Mouse (Mus musculus): Measurements from ENCODE around the gene Lmntd1. TPM values are rescaled to one million over a fixed set of nuclear protein-coding genes. Genes with fewer than 3 reads are reported as not detected.

Lmntd1 gene
- polyA plus RNA-seq, 1 experiment from 2014 or later = 0.50 TPM

DNA sequence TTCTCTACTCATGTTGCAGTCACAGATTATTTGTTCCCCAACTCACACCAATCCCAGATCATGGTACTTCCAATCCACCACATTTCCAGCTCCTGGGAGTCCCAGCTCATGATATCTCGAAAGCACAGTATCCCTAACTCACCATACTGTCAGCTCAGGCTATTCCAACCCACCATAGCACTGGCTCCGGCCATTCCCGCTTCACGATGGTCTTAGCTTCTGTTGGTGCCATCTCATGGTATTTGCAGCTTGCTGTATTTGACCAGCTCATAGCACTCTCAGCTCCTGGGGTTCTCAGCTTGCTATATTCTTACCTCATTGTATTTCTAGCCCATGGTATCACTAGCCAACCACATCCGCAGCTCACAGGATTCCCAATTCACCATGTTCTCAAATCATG, 195.3 kb downstream of the Lmntd1 start:
- H3K4me1 ChIP-seq = peaks cover 16% of the 10 kb centered on the region
- H3K9ac ChIP-seq = no peak overlapping the region
- no peak overlapping the region for H3K4me2 ChIP-seq (replicated peaks)
- WGBS = 93% methylated on average over 5 of the region's 5 CpGs
- no peaks in the 10 kb centered on the region for H3K36me3 ChIP-seq
- no peak overlapping the region for H3K4me3 ChIP-seq
- no peaks in the 10 kb centered on the region for H3K27me3 ChIP-seq
- no peak for ATAC-seq (ENCODE audit: low FRiP score, low read depth)
- no peaks in the 10 kb centered on the region for H3K9me3 ChIP-seq
- H3K27ac ChIP-seq = no peak overlapping the region

DNA sequence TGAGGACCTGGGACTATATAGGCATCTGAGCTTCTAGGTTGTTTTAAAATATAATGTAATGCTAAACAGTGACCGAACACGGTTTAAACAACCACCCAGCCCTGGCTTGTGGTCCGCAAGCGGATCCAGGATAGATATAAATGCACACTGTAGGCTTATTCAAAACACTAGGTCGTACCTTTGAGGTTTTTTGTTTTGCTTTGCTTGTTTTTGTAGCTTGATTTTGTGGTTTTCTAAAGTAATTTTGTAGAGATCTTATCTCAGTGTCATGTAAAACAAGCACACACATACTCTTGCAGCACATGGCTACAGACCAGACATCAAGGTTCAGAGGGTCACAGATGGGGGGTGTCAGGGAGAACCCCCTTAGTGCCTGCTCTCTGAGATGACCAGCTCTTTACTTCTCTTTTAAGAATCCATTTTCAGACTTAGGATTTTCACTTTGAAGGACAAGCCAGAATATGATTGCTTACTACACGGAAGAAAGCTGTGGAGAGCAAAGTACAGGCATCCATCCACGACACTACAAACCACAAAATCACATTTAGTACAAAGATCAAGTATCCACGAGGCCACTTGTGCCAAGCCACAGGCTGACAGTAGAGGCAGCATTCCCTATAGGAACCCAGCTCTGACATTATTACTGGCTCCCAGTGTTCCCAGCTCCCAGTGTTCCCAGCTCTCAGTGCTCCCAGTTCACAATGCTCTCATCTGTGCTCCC, 196.2 kb downstream of the Lmntd1 start:
- WGBS = 79% methylated on average over 8 of the region's 8 CpGs
- no peak for ATAC-seq (ENCODE audit: low FRiP score, low read depth)
- Histone ChIP-seq H3K27ac (no peak overlapping the region), H3K4me3 (no peak overlapping the region), H3K27me3 (no peaks in the 10 kb centered on the region), H3K9ac (no peak overlapping the region), H3K9me3 (no peaks in the 10 kb centered on the region), H3K4me1 (peaks cover 10% of the 10 kb centered on the region; the same call in 1 of the 2 replicates), H3K36me3 (no peaks in the 10 kb centered on the region), H3K4me2 (replicated peaks) (no peak overlapping the region)

DNA sequence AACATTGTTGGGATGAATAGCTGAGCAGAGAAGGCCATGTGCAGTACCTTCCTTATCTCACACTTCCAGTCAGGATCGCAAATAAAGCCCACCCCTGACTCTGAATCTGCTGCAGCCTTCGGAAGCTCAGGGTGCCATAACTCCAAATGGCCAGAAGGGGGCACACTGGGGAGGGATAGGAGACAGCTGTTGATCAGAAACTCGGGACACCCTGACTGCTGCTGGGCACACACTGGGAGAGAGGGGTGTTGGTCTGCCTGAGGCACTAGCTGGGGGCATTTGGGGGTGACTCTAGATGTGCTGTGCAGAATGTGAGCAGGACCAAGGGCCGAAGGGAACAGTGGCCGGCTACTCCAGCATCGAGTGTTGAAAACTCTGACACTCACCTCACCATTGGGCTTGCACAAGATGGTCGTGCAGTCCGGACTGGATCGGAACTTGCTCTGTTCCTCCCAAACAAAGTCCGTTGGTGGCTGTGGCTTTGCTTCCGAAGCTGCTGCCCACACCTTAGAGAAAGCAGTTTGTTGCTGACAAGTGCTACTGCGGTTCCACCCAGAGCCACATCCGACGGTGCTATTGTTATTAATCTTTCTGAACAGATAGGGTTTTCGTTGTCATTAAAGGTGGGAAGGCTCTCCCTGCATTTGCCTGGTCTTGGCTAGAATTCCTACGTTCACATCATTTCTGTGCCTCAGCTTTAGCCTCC, 197.0 kb downstream of the Lmntd1 start:
- no peak overlapping the region for H3K4me2 ChIP-seq (replicated peaks)
- H3K36me3 ChIP-seq = no peaks in the 10 kb centered on the region
- 70% methylated on average over 16 of the region's 16 CpGs for WGBS
- no peaks in the 10 kb centered on the region for H3K27me3 ChIP-seq
- H3K9me3 ChIP-seq = no peaks in the 10 kb centered on the region
- no peak overlapping the region for H3K9ac ChIP-seq
- ATAC-seq (ENCODE audit: low FRiP score, low read depth) = no peak
- H3K4me1 ChIP-seq = peaks cover 10% of the 10 kb centered on the region; the same call in 1 of the 2 replicates
- H3K4me3 ChIP-seq = no peak overlapping the region
- H3K27ac ChIP-seq = no peak overlapping the region

DNA sequence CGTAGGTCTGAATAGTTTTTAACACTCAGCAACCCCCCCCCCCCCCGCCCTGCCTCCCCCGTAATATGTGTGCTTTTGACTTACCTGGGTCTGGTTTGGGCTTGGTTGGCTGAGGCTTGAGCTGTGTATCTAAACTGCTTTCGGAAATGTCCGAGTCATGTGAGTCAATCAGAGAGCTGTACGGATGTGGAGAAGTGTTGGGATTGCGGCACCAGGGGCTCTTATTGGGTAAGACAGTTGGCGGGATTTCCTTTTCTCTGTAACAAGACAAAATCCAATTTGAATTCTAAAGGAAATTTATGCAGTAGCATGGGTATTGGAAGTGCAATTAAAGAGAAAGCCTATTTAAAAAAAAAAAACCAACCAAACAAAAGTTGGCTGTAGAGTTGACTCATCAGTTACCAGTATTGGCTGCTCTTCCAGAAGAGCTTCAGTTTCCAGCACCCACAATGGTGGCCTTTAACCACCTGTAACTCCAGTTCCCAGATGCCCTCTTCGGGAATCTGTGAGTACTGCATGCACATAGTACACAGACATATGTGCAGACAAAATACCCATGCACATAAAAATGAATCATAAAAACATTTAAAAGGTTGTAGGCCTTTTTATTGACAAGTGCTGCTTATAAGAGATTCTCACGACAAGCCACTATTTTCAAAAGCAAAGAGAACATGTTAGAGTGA, 209.6 kb downstream of the Lmntd1 start:
- H3K4me2 ChIP-seq (replicated peaks) = no peak overlapping the region
- no peaks in the 10 kb centered on the region; the same call in 1 of the 2 replicates for H3K27me3 ChIP-seq
- ATAC-seq (ENCODE audit: low FRiP score, low read depth) = no peak
- no peak overlapping the region for H3K27ac ChIP-seq
- H3K4me3 ChIP-seq = no peak overlapping the region
- H3K9me3 ChIP-seq = no peaks in the 10 kb centered on the region; the same call in 1 of the 2 replicates
- no peak overlapping the region for H3K9ac ChIP-seq
- peaks cover 10% of the 10 kb centered on the region for H3K4me1 ChIP-seq
- WGBS = 86% methylated on average over 10 of the region's 10 CpGs
- no peaks in the 10 kb centered on the region for H3K36me3 ChIP-seq

DNA sequence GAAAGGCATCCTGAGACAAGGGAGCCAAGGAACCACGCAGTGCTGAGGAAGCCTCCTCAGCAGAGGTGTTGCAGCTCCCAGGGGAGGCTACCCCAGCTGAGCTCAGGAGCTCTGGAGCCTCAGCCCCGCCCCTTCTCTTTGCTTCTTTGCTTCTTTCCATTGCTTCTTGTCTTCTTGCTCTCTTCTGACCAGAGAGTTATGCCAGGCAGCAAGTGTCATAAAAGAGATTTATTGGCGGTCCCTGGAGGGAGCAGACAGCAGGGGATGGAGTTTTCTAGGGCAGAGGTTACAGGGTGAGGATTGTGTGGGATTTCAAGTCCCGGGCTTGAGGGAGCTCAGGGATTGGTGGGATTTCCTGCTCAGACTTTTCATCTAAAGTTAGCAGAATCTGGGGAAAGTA, 213.0 kb downstream of the Lmntd1 start:
- ATAC-seq (ENCODE audit: low FRiP score, low read depth) = no peak
- H3K4me2 ChIP-seq (replicated peaks) = peak overlapping the region; percentile 21; the same call in 1 of the 2 replicates
- H3K4me3 ChIP-seq = no peak overlapping the region
- H3K27ac ChIP-seq = no peak overlapping the region
- peaks cover 10% of the 10 kb centered on the region for H3K4me1 ChIP-seq
- no peaks in the 10 kb centered on the region; the same call in 1 of the 2 replicates for H3K27me3 ChIP-seq
- H3K9me3 ChIP-seq = no peaks in the 10 kb centered on the region; the same call in 1 of the 2 replicates
- H3K9ac ChIP-seq = no peak overlapping the region
- WGBS = 14% methylated on average over 4 of the region's 4 CpGs
- no peaks in the 10 kb centered on the region for H3K36me3 ChIP-seq

DNA sequence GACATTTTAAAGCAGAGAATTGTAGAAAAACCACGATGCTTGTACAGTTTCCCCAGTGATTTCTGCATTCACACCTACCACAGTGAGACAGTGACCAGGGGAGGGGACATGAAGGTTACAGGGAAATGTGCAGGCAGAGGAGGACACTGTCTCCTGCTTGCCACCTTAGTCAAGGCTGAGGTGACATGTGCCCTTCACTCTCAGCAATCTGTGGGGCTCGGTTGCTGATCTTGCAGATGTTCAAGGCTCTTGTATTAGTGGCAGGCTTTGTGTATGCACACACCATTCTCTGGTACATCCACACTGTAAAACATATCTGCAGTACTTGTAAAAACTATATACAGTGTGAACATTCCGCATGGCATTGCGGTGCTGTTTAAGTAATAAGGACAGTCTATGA, 216.2 kb downstream of the Lmntd1 start:
- Histone ChIP-seq H3K27me3 (no peaks in the 10 kb centered on the region; the same call in 1 of the 2 replicates), H3K4me2 (replicated peaks) (no peak overlapping the region), H3K9ac (no peak overlapping the region), H3K4me3 (no peak overlapping the region), H3K27ac (no peak overlapping the region), H3K36me3 (no peaks in the 10 kb centered on the region), H3K4me1 (peaks cover 10% of the 10 kb centered on the region), H3K9me3 (no peaks in the 10 kb centered on the region)
- ATAC-seq (ENCODE audit: low FRiP score, low read depth) = no peak
- WGBS = 87% methylated on average over 4 of the region's 4 CpGs

DNA sequence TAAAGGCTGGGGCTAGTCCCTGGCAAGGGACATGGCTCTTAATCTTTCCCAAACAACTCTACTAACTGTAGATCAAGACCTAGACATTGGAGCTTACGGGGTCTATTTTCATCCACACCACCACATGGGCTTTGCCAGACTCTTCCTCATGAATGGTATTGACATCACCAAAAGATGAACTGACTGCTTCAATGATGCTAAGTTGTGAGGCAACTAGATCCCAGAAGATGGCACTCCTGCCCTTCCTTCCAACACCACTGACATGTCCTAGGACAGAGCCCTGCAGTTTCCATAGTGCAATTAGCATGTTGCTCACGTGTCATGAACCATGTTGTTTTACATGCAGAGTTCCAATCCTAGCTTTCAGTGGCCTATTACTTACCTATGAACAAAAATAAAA, 217.6 kb downstream of the Lmntd1 start:
- Histone ChIP-seq H3K27me3 (no peaks in the 10 kb centered on the region; the same call in 1 of the 2 replicates), H3K9me3 (no peaks in the 10 kb centered on the region), H3K4me1 (peaks cover 10% of the 10 kb centered on the region), H3K27ac (no peak overlapping the region), H3K4me3 (no peak overlapping the region), H3K36me3 (no peaks in the 10 kb centered on the region), H3K4me2 (replicated peaks) (no peak overlapping the region), H3K9ac (no peak overlapping the region)
- no peak for ATAC-seq (ENCODE audit: low FRiP score, low read depth)
- WGBS = 91% methylated on average over 2 of the region's 2 CpGs

DNA sequence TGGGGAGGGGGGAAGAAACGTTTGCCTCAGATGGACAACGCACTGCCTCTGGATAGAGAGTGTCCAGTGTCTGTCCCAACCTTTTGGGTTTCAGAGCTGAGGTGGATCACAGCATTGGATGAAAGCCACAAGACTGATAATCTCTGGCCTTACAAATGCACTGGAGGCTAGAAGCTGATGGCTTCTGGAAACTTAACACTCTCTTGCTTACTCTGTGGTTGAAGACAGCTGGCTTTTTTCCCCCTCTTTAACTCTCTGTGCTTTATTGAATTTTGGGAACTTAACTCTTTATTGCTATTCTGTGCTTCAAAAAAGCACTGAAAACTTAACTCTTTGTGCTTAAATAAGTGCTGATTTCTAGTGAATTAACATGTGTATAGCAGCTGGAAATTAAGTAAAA, 223.7 kb downstream of the Lmntd1 start:
- peak; percentile 37; the same call in 1 of the 2 replicates for ATAC-seq (ENCODE audit: low FRiP score, low read depth)
- no peak overlapping the region for H3K9ac ChIP-seq

DNA sequence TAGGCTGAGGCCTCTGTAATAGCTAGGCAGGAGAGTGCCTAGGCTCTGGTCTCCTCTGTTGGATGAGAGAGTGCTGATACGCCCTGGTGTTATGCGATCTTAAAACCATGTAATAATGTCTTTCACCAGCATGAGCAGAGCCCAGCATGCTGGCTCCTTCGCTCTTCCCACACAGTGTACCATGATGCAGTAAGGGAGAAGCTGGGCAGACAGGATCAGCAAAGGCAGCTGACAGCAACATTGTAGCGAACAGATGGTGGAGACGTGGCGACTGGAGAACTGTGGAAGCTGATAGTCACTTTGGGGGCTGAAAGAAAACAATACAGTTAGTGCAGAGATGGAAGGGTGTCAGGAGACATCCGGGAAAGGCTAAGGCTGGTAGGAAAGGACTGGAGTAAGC, 224.2 kb downstream of the Lmntd1 start:
- Histone ChIP-seq H3K4me2 (replicated peaks) (no peak overlapping the region), H3K36me3 (no peaks in the 10 kb centered on the region), H3K4me3 (no peak overlapping the region), H3K9me3 (no peaks in the 10 kb centered on the region), H3K9ac (no peak overlapping the region), H3K27me3 (no peaks in the 10 kb centered on the region), H3K4me1 (peaks cover 20% of the 10 kb centered on the region), H3K27ac (peak overlapping the region; percentile 78)
- WGBS = 57% methylated on average over 7 of the region's 7 CpGs
- peak; percentile 88 for ATAC-seq (ENCODE audit: low FRiP score, low read depth)

More for the DNA sequence above, 223.7 kb downstream of the Lmntd1 start:
- Histone ChIP-seq H3K4me2 (replicated peaks) (no peak overlapping the region), H3K36me3 (no peaks in the 10 kb centered on the region), H3K4me3 (no peak overlapping the region), H3K27me3 (no peaks in the 10 kb centered on the region), H3K27ac (peak overlapping the region; percentile 78), H3K9me3 (no peaks in the 10 kb centered on the region), H3K4me1 (peaks cover 20% of the 10 kb centered on the region)
- 71% methylated on average over 2 of the region's 2 CpGs for WGBS

DNA sequence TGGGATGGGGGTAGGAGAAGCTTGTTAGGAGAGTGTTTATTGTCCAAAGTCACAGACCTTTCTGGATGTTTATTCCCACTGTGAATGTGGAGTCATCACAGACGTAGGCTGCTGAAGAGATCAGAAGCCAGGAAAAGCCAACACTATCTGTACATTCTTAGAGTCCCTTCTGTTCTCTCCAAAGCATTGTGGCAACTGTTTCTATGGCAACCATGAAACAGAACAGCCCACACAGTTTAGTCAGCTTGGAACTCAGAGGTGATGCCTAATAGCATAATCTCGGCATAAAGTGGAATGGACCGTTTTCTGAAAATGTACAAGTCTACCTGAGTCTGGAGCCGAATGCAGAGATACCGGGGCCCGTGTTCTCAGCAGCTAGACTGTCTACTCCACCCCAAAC, 226.7 kb downstream of the Lmntd1 start:
- 0 out of 2 replicates have a peak, but pooled peaks have one; percentile 21 for ATAC-seq (ENCODE audit: low FRiP score, low read depth)
- H3K36me3 ChIP-seq = no peaks in the 10 kb centered on the region
- WGBS = 72% methylated on average over 6 of the region's 6 CpGs

DNA sequence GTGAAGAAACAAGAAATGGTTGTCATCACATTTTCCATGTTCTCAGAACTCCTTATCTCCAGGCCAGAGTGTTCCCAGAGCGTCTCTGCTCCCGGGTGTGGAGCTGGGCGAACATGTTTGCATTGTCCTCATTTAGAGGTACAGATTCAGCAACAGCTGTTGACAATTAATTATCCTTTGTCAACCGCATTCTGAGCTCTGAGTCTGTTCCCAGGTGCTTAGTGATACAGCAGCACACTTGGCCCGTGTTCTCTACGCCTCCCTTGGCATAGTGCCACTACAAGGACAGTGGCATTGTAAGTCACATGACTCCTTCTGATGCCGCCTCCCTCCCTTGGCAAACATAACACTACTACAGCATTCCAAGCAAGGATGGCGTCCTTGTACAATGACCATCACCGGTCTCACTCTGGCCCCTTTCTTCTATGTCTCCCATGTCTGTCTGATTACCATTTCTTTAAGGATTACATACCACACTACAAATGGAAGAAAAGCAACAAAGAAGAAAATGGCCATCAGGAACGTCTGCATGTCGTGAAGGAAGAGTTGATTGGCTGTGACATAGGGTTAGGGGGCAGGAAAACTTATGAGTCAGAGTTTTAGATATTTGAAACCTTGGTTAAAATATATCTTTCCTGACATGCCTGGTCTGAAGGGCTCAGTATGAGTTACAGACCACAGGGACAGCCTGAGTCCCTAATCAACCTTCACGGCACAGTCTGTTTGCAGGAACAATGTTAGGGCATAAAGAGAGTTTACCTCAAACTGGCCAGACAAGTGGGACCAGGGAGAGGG, 231.3 kb downstream of the Lmntd1 start:
- H3K9ac ChIP-seq = no peak overlapping the region
- no peaks in the 10 kb centered on the region for H3K9me3 ChIP-seq
- H3K4me1 ChIP-seq = peaks cover 14% of the 10 kb centered on the region
- no peaks in the 10 kb centered on the region for H3K27me3 ChIP-seq
- H3K36me3 ChIP-seq = no peaks in the 10 kb centered on the region
- ATAC-seq (ENCODE audit: low FRiP score, low read depth) = no peak
- no peak overlapping the region for H3K4me3 ChIP-seq
- H3K4me2 ChIP-seq (replicated peaks) = no peak overlapping the region
- no peak overlapping the region for H3K27ac ChIP-seq
- WGBS = 71% methylated on average over 12 of the region's 12 CpGs

More for the DNA sequence above, 226.7 kb downstream of the Lmntd1 start:
- Histone ChIP-seq H3K4me1 (peaks cover 20% of the 10 kb centered on the region), H3K4me3 (no peak overlapping the region), H3K27me3 (no peaks in the 10 kb centered on the region), H3K27ac (no peak overlapping the region), H3K9me3 (no peaks in the 10 kb centered on the region), H3K9ac (no peak overlapping the region), H3K4me2 (replicated peaks) (no peak overlapping the region)
